Mouse (Mus musculus): ENCODE measurements around the gene Nub1. TPM values are rescaled to one million over a fixed set of nuclear protein-coding genes. Genes with fewer than 3 reads are reported as not detected.
"Not testable (repeated sequence)": the region's sequence is repeated elsewhere in the genome, so short reads cannot be mapped to it uniquely, and the experiment has no call there.

Gene Nub1
- polyA plus RNA-seq, 1 experiment from 2014 or later: 34.3 TPM

DNA sequence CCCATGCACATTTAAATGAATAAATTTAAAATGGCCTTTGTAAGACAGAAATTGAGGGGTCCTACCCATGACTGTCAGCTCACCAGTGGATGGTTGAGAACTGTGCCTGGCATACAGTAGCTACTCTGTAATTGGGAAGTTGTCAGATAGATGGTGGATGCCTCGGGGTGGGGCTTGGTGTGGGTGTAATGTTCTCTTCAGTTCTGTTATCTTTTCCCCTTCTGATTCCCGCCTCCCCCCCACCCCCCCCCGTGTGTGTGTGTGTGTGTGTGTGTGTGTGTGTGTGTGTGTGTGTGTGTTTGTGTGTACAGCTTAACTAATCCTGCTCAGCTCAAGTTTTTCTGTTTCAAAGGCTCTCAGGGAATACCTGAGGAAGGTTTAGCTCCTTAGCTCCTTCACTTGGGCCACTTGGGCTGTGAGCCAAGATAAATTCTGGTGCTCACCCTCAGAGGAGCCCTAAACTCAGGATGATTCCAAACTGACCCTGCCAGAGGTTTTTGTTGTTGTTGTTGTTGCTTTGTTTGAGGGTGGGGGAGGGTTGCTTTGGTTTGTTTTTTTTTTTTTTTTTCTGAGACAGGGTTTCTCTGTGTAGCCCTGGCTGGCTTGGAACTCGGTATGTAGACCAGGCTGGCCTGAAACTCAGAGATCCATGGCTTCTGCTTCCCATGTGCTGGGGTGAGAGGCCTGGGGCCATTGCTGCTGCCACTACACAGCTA, 25.5 kb upstream of the Nub1 start:
- H3K27ac ChIP-seq: no peak overlapping the region
- no peak overlapping the region for H3K4me3 ChIP-seq
- no peaks in the 10 kb centered on the region; the same call in 1 of the 2 replicates for H3K9me3 ChIP-seq
- 0 out of 2 replicates have a peak, but pooled peaks cover 5% of the 10 kb centered on the region for H3K4me1 ChIP-seq
- no peak overlapping the region for H3K4me2 ChIP-seq (replicated peaks)
- no peaks in the 10 kb centered on the region for H3K36me3 ChIP-seq
- 70% methylated on average over 3 of the region's 4 CpGs for WGBS
- no peaks in the 10 kb centered on the region for H3K27me3 ChIP-seq
- no peak overlapping the region for H3K9ac ChIP-seq
- no peak for ATAC-seq (ENCODE audit: low FRiP score, low read depth)

DNA sequence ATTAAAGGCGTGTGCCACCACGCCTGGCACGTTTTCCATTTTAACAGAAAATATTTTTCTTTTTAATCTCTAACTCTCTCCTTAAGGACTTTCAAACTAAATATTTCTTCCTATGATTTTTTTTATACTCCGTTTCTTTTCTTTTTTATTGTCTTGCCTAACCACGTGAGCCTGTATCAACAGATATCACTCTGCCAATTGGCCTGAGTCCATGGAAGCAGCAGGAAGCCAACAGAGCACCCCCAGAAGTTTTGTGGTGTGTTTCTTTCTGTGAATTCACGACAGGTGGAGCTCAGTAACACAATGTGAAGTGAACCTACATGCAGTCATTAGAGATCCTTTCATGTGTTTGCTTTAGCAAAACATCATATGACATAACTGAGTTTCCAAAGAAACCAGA, 23.9 kb upstream of the Nub1 start:
- H3K27ac ChIP-seq: no peak overlapping the region
- H3K36me3 ChIP-seq: no peaks in the 10 kb centered on the region
- no peaks in the 10 kb centered on the region for H3K27me3 ChIP-seq
- no peak overlapping the region for H3K9ac ChIP-seq
- no peak for ATAC-seq (ENCODE audit: low FRiP score, low read depth)
- 0 out of 2 replicates have a peak, but pooled peaks cover 5% of the 10 kb centered on the region for H3K4me1 ChIP-seq
- no peak overlapping the region for H3K4me3 ChIP-seq
- no peak overlapping the region for H3K4me2 ChIP-seq (replicated peaks)
- no peaks in the 10 kb centered on the region; the same call in 1 of the 2 replicates for H3K9me3 ChIP-seq
- WGBS: 74% methylated on average over 6 of the region's 6 CpGs

DNA sequence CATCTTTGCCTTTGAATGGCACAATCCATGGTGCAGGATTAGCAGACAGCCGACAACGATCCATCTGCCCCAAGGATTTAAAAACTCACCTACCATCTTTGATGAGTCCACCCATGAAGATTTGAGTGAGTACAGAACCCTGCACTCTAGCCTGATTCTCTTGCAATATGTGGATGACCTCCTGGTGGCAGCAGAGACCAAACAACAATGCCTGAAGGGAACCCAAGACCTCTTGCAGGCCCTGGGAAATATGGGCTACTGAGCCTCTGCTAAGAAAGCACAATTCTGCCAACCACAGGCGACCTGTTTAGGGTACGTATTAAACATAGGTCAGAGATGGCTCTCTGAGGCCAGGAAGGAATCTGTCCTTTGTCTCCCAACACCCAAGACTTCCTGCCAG, 11.1 kb upstream of the Nub1 start:
- no peaks in the 10 kb centered on the region for H3K36me3 ChIP-seq
- WGBS: 28% methylated on average over 4 of the region's 4 CpGs
- peaks cover 10% of the 10 kb centered on the region for H3K27me3 ChIP-seq
- H3K4me1 ChIP-seq: no peaks in the 10 kb centered on the region
- no peak overlapping the region for H3K27ac ChIP-seq
- no peak overlapping the region for H3K4me2 ChIP-seq (replicated peaks)
- no peak overlapping the region for H3K9ac ChIP-seq
- no peak overlapping the region for H3K4me3 ChIP-seq
- peaks cover 5% of the 10 kb centered on the region; the same call in 1 of the 2 replicates for H3K9me3 ChIP-seq
- peak; percentile 72 for ATAC-seq (ENCODE audit: low FRiP score, low read depth)

DNA sequence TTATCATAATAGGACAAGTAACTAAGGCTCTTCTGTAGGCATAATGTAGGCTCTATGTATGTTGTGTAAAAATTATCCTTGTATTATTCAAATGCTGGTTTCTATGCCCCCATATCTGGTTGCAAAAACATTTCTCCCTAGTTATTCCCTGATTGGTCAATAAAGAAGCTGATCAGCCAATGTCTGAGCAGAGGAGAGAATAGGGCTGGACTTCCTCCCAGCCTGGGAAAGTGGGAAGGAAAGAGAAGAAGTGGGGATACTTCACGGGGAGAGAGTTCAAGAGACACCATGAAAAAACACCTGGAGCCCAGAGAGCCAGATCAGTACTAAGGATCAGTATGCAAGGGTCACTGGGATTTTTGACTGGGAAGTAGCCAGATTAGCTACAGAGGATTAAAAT, 3.9 kb upstream of the Nub1 start:
- Histone ChIP-seq H3K4me1 (peaks cover 6% of the 10 kb centered on the region), H3K9me3 (peaks cover 8% of the 10 kb centered on the region), H3K9ac (no peak overlapping the region), H3K27me3 (no peaks in the 10 kb centered on the region), H3K4me2 (replicated peaks) (no peak overlapping the region), H3K27ac (no peak overlapping the region), H3K4me3 (no peak overlapping the region), H3K36me3 (no peaks in the 10 kb centered on the region)
- 45% methylated on average over 1 of the region's 1 CpGs for WGBS
- no peak for ATAC-seq (ENCODE audit: low FRiP score, low read depth)

DNA sequence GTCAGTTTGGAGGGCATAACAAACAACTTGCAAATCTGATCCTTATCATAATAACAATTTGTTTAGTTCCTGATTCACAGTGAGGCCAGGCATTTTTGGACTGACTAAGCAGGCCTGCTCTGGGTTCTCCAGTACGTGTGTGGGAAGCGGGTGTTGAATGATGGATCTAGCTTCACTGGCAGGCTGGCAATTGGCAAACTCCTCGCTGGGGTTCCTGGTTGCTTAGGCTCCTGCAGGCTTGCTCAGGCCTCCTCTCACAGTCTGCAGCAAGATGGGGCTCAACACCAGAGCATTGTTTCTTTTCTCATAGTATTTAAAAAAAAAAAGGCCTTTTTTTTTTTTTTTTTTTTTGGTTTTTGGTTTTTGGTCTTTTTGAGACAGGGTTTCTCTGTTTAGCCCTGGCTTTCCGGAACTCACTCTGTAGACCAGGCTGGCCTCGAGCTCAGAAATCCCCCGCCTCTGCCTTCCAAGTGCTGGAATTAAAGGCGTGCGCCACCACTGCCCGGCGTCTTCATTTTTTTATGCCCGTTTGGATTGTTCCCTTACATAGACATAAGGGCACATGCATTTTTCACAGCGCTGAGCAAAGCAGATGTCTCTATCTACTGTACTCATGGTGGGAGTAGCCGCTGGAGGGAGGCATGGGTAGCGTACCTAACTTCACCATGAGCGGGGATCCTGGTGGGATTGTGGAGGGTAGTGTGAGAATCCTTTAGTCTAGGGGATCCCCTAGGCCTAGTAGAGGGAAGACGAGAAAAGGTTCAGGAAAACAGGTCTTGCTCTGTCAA, 560 bp upstream of the Nub1 start:
- ATAC-seq (ENCODE audit: low FRiP score, low read depth): peak; percentile 38
- H3K4me3 ChIP-seq: peak overlapping the region; percentile 92
- H3K4me2 ChIP-seq (replicated peaks): peak overlapping the region; percentile 69
- peaks cover 13% of the 10 kb centered on the region for H3K4me1 ChIP-seq
- no peaks in the 10 kb centered on the region for H3K27me3 ChIP-seq
- H3K36me3 ChIP-seq: peaks cover 6% of the 10 kb centered on the region
- no peaks in the 10 kb centered on the region; the same call in 1 of the 2 replicates for H3K9me3 ChIP-seq
- 28% methylated on average over 16 of the region's 16 CpGs for WGBS
- H3K27ac ChIP-seq: peak overlapping the region; percentile 94
- H3K9ac ChIP-seq: peak overlapping the region; percentile 62

DNA sequence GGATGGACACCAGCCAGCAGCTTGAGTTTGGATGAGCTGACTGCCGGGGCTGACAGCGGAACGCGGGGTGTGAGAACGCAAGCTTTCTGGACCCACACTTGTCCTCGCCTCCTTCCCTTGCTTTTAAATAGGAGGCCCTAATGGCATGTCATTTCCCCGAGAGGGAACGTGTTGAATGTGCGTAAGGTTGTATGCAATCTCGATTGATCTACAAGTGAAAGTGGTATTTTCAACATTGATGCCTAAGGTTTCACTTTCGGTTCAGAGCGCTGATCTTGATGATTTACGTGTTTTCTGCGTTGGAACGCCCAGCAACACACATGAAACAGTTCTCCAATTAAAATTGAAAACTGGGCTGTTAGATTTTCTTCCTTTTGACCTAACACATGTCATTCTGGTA, 844 bp downstream of the Nub1 start:
- Histone ChIP-seq H3K4me1 (peaks cover 13% of the 10 kb centered on the region), H3K9me3 (no peaks in the 10 kb centered on the region), H3K36me3 (peaks cover 20% of the 10 kb centered on the region), H3K4me3 (peak overlapping the region; percentile 92), H3K4me2 (replicated peaks) (peak overlapping the region; percentile 63), H3K27ac (peak overlapping the region; percentile 89), H3K27me3 (no peaks in the 10 kb centered on the region), H3K9ac (peak overlapping the region; percentile 84)
- under 1% methylated on average over 15 of the region's 15 CpGs for WGBS
- no peak for ATAC-seq (ENCODE audit: low FRiP score, low read depth)

DNA sequence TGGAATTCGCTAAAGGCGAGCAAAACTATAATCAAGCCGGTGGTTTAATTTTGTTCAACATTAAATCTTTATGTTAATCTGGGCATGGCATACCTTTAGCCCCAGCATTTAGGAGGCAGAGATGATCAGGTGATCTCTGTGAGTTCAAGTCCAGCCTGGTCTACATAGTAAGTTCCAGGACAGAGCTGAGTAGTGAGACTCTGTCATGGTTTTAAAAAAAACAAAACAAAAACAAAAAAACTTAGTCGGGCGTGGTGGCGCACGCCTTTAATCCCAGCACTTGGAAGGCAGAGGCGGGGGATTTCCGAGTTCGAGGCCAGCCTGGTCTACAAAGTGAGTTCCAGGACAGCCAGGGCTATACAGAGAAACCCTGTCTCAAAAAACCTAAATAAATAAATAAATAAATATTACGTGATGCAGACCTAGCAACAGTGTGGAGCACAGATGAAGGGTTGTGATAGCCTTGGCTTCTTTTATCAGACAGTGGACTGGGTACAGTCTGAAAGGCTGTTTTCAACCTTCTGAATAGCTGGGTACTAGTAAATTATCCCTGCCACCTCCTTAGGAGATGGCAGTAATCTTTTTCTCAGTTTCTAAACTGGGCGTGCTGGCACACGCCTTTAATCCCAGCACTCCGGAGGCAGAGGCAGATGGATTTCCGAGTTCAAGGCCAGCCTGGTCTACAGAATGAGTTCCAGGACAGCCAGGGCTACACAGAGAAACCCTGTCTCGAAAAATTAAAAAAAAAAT, 1.5 kb downstream of the Nub1 start:
- not testable (repeated sequence) for ATAC-seq (ENCODE audit: low FRiP score, low read depth)
- peak overlapping the region; percentile 84; the same call in 1 of the 2 replicates for H3K9ac ChIP-seq

DNA sequence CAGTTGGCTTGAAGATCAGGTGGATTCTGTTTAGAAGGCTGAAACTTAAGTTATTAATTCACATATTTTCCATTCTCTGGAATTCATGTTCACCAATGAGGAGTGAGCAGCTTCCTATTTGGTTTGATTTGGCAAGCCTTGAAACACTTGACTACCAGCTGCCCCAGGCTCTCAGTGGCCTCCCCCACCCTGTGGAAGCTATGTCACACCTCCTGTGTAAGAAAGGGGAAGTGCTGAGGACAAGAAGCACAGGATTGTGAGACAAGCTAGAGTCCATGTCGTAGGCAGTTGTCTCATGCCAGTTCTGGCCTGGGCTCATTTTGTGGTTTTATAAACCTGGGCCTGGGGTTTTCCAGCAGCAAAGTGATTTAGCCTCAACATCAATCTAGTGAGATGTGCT, 2.4 kb downstream of the Nub1 start:
- H3K27ac ChIP-seq: no peak overlapping the region
- H3K36me3 ChIP-seq: peaks cover 35% of the 10 kb centered on the region
- H3K4me3 ChIP-seq: no peak overlapping the region
- peaks cover 13% of the 10 kb centered on the region for H3K4me1 ChIP-seq
- no peak for ATAC-seq (ENCODE audit: low FRiP score, low read depth)
- H3K9ac ChIP-seq: no peak overlapping the region
- no peaks in the 10 kb centered on the region for H3K9me3 ChIP-seq
- no peaks in the 10 kb centered on the region for H3K27me3 ChIP-seq
- WGBS: 83% methylated on average over 1 of the region's 1 CpGs
- H3K4me2 ChIP-seq (replicated peaks): no peak overlapping the region

More for the DNA sequence above, 1.5 kb downstream of the Nub1 start:
- 77% methylated on average over 16 of the region's 16 CpGs for WGBS
- Histone ChIP-seq H3K4me3 (peak overlapping the region; percentile 92), H3K36me3 (peaks cover 27% of the 10 kb centered on the region), H3K4me1 (peaks cover 13% of the 10 kb centered on the region), H3K4me2 (replicated peaks) (peak overlapping the region; percentile 63)
- H3K9me3 ChIP-seq, H3K27ac ChIP-seq, H3K27me3 ChIP-seq: not testable (repeated sequence)

DNA sequence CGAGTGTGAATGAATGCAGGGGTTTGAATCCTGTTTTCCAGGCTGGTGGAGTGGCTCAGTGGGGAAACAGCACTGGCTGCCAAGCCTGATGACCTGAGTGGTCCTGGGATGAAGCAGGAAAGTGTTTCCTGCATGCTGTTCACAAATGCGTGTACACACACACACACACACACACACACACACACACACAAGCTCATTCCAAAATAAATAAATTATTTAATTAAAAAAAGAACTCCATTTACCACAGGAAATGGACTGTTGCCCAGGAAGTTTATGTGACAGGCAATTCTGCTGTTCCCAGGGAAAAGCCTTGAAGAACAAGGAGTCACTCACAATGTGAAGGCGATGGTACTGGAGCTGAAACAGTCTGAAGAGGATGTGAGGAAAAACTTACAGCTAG, 11.4 kb downstream of the Nub1 start:
- no peaks in the 10 kb centered on the region for H3K4me1 ChIP-seq
- H3K27ac ChIP-seq: no peak overlapping the region
- no peaks in the 10 kb centered on the region for H3K27me3 ChIP-seq
- no peaks in the 10 kb centered on the region for H3K9me3 ChIP-seq
- H3K9ac ChIP-seq: no peak overlapping the region
- ATAC-seq (ENCODE audit: low FRiP score, low read depth): no peak
- peaks cover 96% of the 10 kb centered on the region for H3K36me3 ChIP-seq
- H3K4me3 ChIP-seq: no peak overlapping the region
- no peak overlapping the region for H3K4me2 ChIP-seq (replicated peaks)
- WGBS: 87% methylated on average over 3 of the region's 3 CpGs

DNA sequence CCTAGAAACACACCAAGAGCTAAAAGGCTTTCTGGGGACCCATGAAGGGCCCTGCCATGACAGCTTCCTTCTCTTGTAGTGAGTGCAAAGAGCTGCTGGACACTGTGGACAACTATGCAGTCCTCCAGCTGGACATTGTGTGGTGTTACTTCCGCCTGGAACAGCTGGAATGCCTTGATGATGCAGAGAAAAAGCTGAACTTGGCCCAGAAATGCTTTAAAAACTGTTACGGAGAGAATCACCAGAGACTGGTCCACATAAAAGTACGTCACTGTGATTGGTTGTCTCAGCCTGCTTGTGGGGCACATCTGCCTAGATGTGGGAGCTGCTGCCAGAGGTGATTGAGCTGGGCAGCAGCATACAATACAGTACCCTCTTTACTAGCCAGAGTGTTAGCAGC, 15.9 kb downstream of the Nub1 start:
- ATAC-seq (ENCODE audit: low FRiP score, low read depth): no peak
- Histone ChIP-seq H3K4me1 (no peaks in the 10 kb centered on the region), H3K27me3 (no peaks in the 10 kb centered on the region), H3K4me2 (replicated peaks) (no peak overlapping the region), H3K9ac (no peak overlapping the region), H3K4me3 (no peak overlapping the region), H3K36me3 (peaks cover 96% of the 10 kb centered on the region), H3K27ac (no peak overlapping the region), H3K9me3 (no peaks in the 10 kb centered on the region)
- 83% methylated on average over 3 of the region's 3 CpGs for WGBS

DNA sequence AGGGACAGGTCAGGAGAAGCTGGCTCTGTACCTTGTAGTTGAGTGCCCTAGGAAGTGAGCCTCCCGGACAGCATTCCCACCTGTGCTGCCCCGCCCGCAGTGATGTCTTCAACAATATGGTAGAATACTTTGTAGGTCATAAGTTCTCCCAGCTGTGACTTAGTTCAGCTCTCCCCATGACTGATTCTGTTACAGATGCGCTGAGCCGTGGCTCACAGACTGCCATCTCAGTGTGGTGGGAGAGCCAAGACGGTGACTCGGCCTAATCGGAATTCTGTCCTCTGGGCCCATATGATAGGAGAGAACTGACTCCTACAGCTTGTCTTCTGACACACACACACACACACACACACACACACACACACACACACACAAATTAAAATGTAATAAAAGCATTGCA, 19.3 kb downstream of the Nub1 start:
- no peaks in the 10 kb centered on the region for H3K9me3 ChIP-seq
- H3K27ac ChIP-seq: no peak overlapping the region
- peaks cover 99% of the 10 kb centered on the region for H3K36me3 ChIP-seq
- H3K9ac ChIP-seq: no peak overlapping the region
- no peak overlapping the region for H3K4me3 ChIP-seq
- no peak for ATAC-seq (ENCODE audit: low FRiP score, low read depth)
- no peaks in the 10 kb centered on the region for H3K27me3 ChIP-seq
- no peak overlapping the region for H3K4me2 ChIP-seq (replicated peaks)
- 92% methylated on average over 8 of the region's 8 CpGs for WGBS
- H3K4me1 ChIP-seq: no peaks in the 10 kb centered on the region

DNA sequence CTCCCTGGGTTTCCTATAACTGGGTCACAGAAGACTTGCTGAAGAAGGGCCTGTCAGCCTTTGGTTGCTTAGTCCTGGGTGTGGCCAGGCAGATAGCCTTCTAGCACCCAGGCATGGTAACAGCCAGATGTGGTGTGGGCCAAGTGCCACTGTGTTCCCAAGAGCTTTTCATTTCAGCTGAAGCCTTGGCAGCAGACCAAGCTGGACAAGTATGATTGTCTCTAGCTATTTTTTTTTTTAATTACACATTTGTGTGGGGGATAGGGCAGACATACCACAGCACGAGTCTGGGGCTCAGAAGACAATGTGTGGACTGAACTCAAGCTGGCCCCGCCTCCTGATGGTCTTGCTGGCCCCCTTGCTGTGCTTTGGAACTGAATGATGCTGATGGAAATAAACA, 24.6 kb downstream of the Nub1 start:
- Histone ChIP-seq H3K9ac (no peak overlapping the region), H3K27me3 (no peaks in the 10 kb centered on the region), H3K4me3 (no peak overlapping the region), H3K4me2 (replicated peaks) (no peak overlapping the region), H3K36me3 (peaks cover 100% of the 10 kb centered on the region), H3K27ac (no peak overlapping the region), H3K9me3 (peaks cover 7% of the 10 kb centered on the region), H3K4me1 (no peaks in the 10 kb centered on the region)
- 79% methylated on average over 2 of the region's 2 CpGs for WGBS
- ATAC-seq (ENCODE audit: low FRiP score, low read depth): no peak
